ENCODE assay signal across 32 mouse cellular contexts in genomic region chr1:90698618-90699017, GRCm38 (mm10).
"Had no signal": no experiment of that assay in that cellular context is flagged by ENCODE, and none has a peak within 500 bp of the region (broad histone marks: within the 10 kb centered on the region; RNA-seq: fewer than 3 reads in every experiment).

No protein-coding gene starts in this region.

- ATAC-seq: liver, embryonic 12.5 days; liver, postnatal 0 days; lung, postnatal 0 days; midbrain, embryonic 13.5 days; midbrain, embryonic 15.5 days; midbrain, embryonic 16.5 days had no signal

- H3K9me3 ChIP-seq: limb, embryonic 10.5 days; limb, embryonic 12.5 days; limb, embryonic 13.5 days; limb, embryonic 15.5 days; liver, embryonic 12.5 days; liver, embryonic 13.5 days; liver, embryonic 15.5 days; lung, embryonic 15.5 days; midbrain, embryonic 10.5 days; midbrain, embryonic 12.5 days; midbrain, embryonic 13.5 days; midbrain, embryonic 15.5 days had no signal

- H3K9ac ChIP-seq: limb, embryonic 12.5 days; limb, embryonic 13.5 days; limb, embryonic 15.5 days; liver, embryonic 12.5 days; liver, embryonic 13.5 days; liver, embryonic 14.5 days; liver, embryonic 15.5 days; liver, postnatal 0 days; lung, embryonic 14.5 days; lung, embryonic 15.5 days; midbrain, embryonic 12.5 days; midbrain, embryonic 13.5 days; midbrain, embryonic 15.5 days had no signal

- H3K4me1 ChIP-seq: liver, embryonic 12.5 days; liver, embryonic 13.5 days; liver, embryonic 15.5 days; lung, embryonic 15.5 days; megakaryocyte, embryonic 14.5 days; midbrain, embryonic 10.5 days; midbrain, embryonic 12.5 days; midbrain, embryonic 13.5 days; midbrain, embryonic 15.5 days had no signal

- H3K36me3 ChIP-seq: limb, embryonic 10.5 days; limb, embryonic 12.5 days; limb, embryonic 13.5 days; limb, embryonic 15.5 days; liver, embryonic 12.5 days; liver, embryonic 13.5 days; liver, embryonic 15.5 days; lung, embryonic 15.5 days; midbrain, embryonic 10.5 days; midbrain, embryonic 12.5 days; midbrain, embryonic 13.5 days; midbrain, embryonic 15.5 days had no signal

- H3K4me3 ChIP-seq: left cerebral cortex, adult 2 months; limb, embryonic 10.5 days; limb, embryonic 12.5 days; limb, embryonic 13.5 days; limb, embryonic 15.5 days; liver, embryonic 12.5 days; liver, embryonic 13.5 days; liver, embryonic 15.5 days; lung, embryonic 15.5 days; megakaryocyte, embryonic 14.5 days; midbrain, embryonic 10.5 days; midbrain, embryonic 12.5 days; midbrain, embryonic 13.5 days; midbrain, embryonic 15.5 days; myocyte had no signal

- H3K27ac ChIP-seq: left cerebral cortex, adult 2 months; limb, embryonic 10.5 days; limb, embryonic 12.5 days; limb, embryonic 13.5 days; limb, embryonic 15.5 days; liver, embryonic 12.5 days; liver, embryonic 13.5 days; liver, embryonic 14.5 days; liver, embryonic 15.5 days; lung, embryonic 15.5 days; macrophage; midbrain, embryonic 10.5 days; midbrain, embryonic 12.5 days; midbrain, embryonic 13.5 days; midbrain, embryonic 15.5 days had no signal

- DNase-seq: left cerebral cortex, postnatal 4 days; liver; liver, embryonic 13.5 days; liver, postnatal 0 days; lung, adult 18-20 months; lung, adult 2 months; lung, embryonic 14.5 days; lung, postnatal 10 days; lung, postnatal 14 days; lung, postnatal 36 days; lung, postnatal 4 days; midbrain, embryonic 14.5 days had no signal

- H3K27me3 ChIP-seq: limb, embryonic 12.5 days; limb, embryonic 13.5 days; limb, embryonic 15.5 days; liver, embryonic 12.5 days; liver, embryonic 13.5 days; liver, embryonic 15.5 days; lung, embryonic 15.5 days; midbrain, embryonic 12.5 days; midbrain, embryonic 13.5 days; midbrain, embryonic 15.5 days had no signal

- H3K4me2 ChIP-seq: limb, embryonic 12.5 days; limb, embryonic 13.5 days; limb, embryonic 15.5 days; liver, embryonic 11.5 days; liver, embryonic 12.5 days; liver, embryonic 13.5 days; liver, embryonic 15.5 days; lung, embryonic 14.5 days; lung, embryonic 15.5 days; midbrain, embryonic 11.5 days; midbrain, embryonic 12.5 days; midbrain, embryonic 13.5 days; midbrain, embryonic 15.5 days had no signal
